Mouse (Mus musculus): Measurements from ENCODE around the gene Dqx1.

GRCm38 (mm10) chr6:83077630-83078323 lies 20.1 kb downstream of the Dqx1 start, which contains the start of gene Pcgf1:
- TF ChIP-seq EP300 (IDR thresholded peaks at IDR 0.05; ENCODE audit: low read depth) (no peak), CTCF (IDR thresholded peaks at IDR 0.05; ENCODE audit: low read depth) (no peak)

All from liver, embryonic 14.5 days (tissue).